Mouse (Mus musculus) heart, adult 18-20 months (tissue): ENCODE measurements around the gene Gm3625. TPM values are rescaled to one million over a fixed set of nuclear protein-coding genes. Genes with fewer than 3 reads are reported as not detected.

ENCODE experiments used
- DNase-seq, 2 experiments: peaks; one replicate each; pipeline ENCODE4 v3.0.0; 2021 to 2022; ENCODE audit warnings: mixed read lengths in 1 of 2
- long read RNA-seq, 2 experiments: library from polyadenylated mRNA; stranded (forward); transcript quantifications; one replicate each; pipeline ENCODE4 v2.0.0; 2021
- total RNA-seq, 2 experiments: library from RNA; stranded (reverse); gene quantifications; 2 replicates each; pipeline ENCODE4 v1.2.3; 2021

The Gm3625 gene
- total RNA-seq, result not detected
- long read RNA-seq, experiment 1, transcript Gm3625-201 (1 exons, 102 nt), result major isoform, 5 of 5 reads
- long read RNA-seq, experiment 1, partial matches to known transcripts, result 0 of 5 reads
- long read RNA-seq, experiment 1, other reads (novel, unspliced or antisense), result 0 of 5 reads
- long read RNA-seq, experiment 2, transcript Gm3625-201 (1 exons, 102 nt), result major isoform, 6 of 6 reads
- long read RNA-seq, experiment 2, partial matches to known transcripts, result 0 of 6 reads
- long read RNA-seq, experiment 2, other reads (novel, unspliced or antisense), result 0 of 6 reads

GRCm38 (mm10) chr12:4592541-4593165 lies at the start of gene Gm3625, which contains the start of gene Itsn2:
TSS of gene Gm3625 (minus strand) at chr12:4592927.
TSS of gene Itsn2 (plus strand) at chr12:4592638.
- DNase-seq, result peak; percentile 82 to 85

GRCm38 (mm10) chr12:4640737-4641136 lies 48.0 kb upstream of the Gm3625 start:
- no peak for DNase-seq

- no peak for DNase-seq
Measured at GRCm38 (mm10) chr12:4638438-4638837, 45.7 kb upstream of the Gm3625 start.

GRCm38 (mm10) chr12:4632957-4633356 lies 40.2 kb upstream of the Gm3625 start:
- DNase-seq, result no peak

- no peak for DNase-seq
Measured at GRCm38 (mm10) chr12:4624201-4624600, 31.5 kb upstream of the Gm3625 start.

- DNase-seq, result no peak
Measured at GRCm38 (mm10) chr12:4614722-4615121, 22.0 kb upstream of the Gm3625 start.

- no peak for DNase-seq
Measured at GRCm38 (mm10) chr12:4606625-4607024, 13.9 kb upstream of the Gm3625 start.

- DNase-seq, result no peak
Measured at GRCm38 (mm10) chr12:4599713-4600112, 7.0 kb upstream of the Gm3625 start.

- DNase-seq, result no peak
Measured at GRCm38 (mm10) chr12:4598666-4599428, 6.1 kb upstream of the Gm3625 start.

GRCm38 (mm10) chr12:4595055-4595454 lies 2.3 kb upstream of the Gm3625 start:
- DNase-seq, result no peak

- no peak for DNase-seq
Measured at GRCm38 (mm10) chr12:4593930-4594391, 1.2 kb upstream of the Gm3625 start.

- DNase-seq, result peak; percentile 55 to 68
Measured at GRCm38 (mm10) chr12:4593166-4593929, 621 bp upstream of the Gm3625 start.

GRCm38 (mm10) chr12:4592025-4592424 lies 702 bp downstream of the Gm3625 start:
- DNase-seq, result no peak

- peak; percentile 44 to 50 for DNase-seq
Measured at GRCm38 (mm10) chr12:4588603-4589002, 4.1 kb downstream of the Gm3625 start.

- DNase-seq, result no peak
Measured at GRCm38 (mm10) chr12:4587846-4588245, 4.9 kb downstream of the Gm3625 start.

GRCm38 (mm10) chr12:4582326-4582725 lies 10.4 kb downstream of the Gm3625 start:
- DNase-seq, result no peak

- DNase-seq, result no peak
Measured at GRCm38 (mm10) chr12:4574065-4574464, 18.7 kb downstream of the Gm3625 start.

- DNase-seq, result peak; percentile 53 to 71
Measured at GRCm38 (mm10) chr12:4571864-4572263, 20.9 kb downstream of the Gm3625 start.

- peak; percentile 44 to 52 for DNase-seq
Measured at GRCm38 (mm10) chr12:4558475-4559279, 34.0 kb downstream of the Gm3625 start.

- no peak for DNase-seq
Measured at GRCm38 (mm10) chr12:4558013-4558412, 34.7 kb downstream of the Gm3625 start.

GRCm38 (mm10) chr12:4557436-4557835 lies 35.3 kb downstream of the Gm3625 start:
- peak in 1 of 2 experiments; percentile 9 for DNase-seq
